Mouse (Mus musculus) testis, adult 2 months (tissue): ENCODE results near the gene Rnf114. TPM values are rescaled to one million over a fixed set of nuclear protein-coding genes. Genes with fewer than 3 reads are reported as not detected.
A peak's percentile ranks its signal among the peaks of the same experiment; 100 is the strongest.

ENCODE experiments used
- H3K27ac ChIP-seq: fragments of 200-500 bp; 2 replicates; pipeline ENCODE4 v1.5.1; 2012; ENCODE audit warnings: low read depth, low read length; ENCODE audit not compliant: control insufficient read depth, insufficient read depth
- H3K27me3 ChIP-seq: fragments of 200-500 bp; 2 replicates; pipeline ENCODE4 v1.6.1; 2012; ENCODE audit warnings: mild to moderate bottlenecking, low read length, moderate library complexity; ENCODE audit not compliant: control insufficient read depth, insufficient read depth
- H3K36me3 ChIP-seq: fragments of 200-500 bp; 2 replicates; pipeline ENCODE4 v1.6.1; 2012; ENCODE audit warnings: mild to moderate bottlenecking, low read length; ENCODE audit not compliant: control insufficient read depth, insufficient read depth
- H3K4me1 ChIP-seq: fragments of 200-500 bp; 2 replicates; pipeline ENCODE4 v1.6.1; 2012; ENCODE audit warnings: low read length; ENCODE audit not compliant: control insufficient read depth, insufficient read depth
- H3K4me3 ChIP-seq: fragments of 200-500 bp; 2 replicates; pipeline ENCODE4 v1.5.1; 2012; ENCODE audit warnings: low read depth, mild to moderate bottlenecking, low read length, moderate library complexity, mixed read lengths; ENCODE audit not compliant: control insufficient read depth
- CTCF ChIP-seq: fragments of 200-500 bp; IDR thresholded peaks from 2 replicates; pipeline ENCODE4 v1.5.1; 2012; ENCODE audit warnings: low read depth, mild to moderate bottlenecking, inconsistent platforms, low read length, moderate library complexity; ENCODE audit not compliant: control insufficient read depth, insufficient read depth, insufficient replicate concordance
- POLR2A ChIP-seq: fragments of 200-500 bp; IDR thresholded peaks from 2 replicates; pipeline ENCODE4 v1.6.1; 2012; ENCODE audit warnings: low read depth, mild to moderate bottlenecking, inconsistent platforms, low read length, moderate library complexity; ENCODE audit not compliant: control insufficient read depth
- polyA plus RNA-seq: library from polyadenylated mRNA; depleted of rRNA; stranded (reverse); fragments of >200 nt; gene quantifications from 2 replicates; pipeline ENCODE4 v1.2.3, GENCODE M21; 2012

Rnf114 gene
- polyA plus RNA-seq, 1 experiment, result 69.1 TPM

- no peaks in the 10 kb centered on the region for H3K36me3 ChIP-seq
- H3K4me3 ChIP-seq, result no peak overlapping the region
- no peaks in the 10 kb centered on the region for H3K27me3 ChIP-seq
- H3K4me1 ChIP-seq, result peaks cover 4% of the 10 kb centered on the region
- no peak for TF ChIP-seq POLR2A
- no peak for TF ChIP-seq CTCF
- H3K27ac ChIP-seq, result no peak overlapping the region
Observed at GRCm38 (mm10) chr2:167496437-167496836, 4.0 kb downstream of the Rnf114 start.

GRCm38 (mm10) chr2:167497272-167497671 lies 4.8 kb downstream of the Rnf114 start:
- no peaks in the 10 kb centered on the region for H3K4me1 ChIP-seq
- no peaks in the 10 kb centered on the region for H3K27me3 ChIP-seq
- H3K36me3 ChIP-seq, result no peaks in the 10 kb centered on the region
- peak; percentile 36; the same call in 1 of the 2 replicates for TF ChIP-seq CTCF
- TF ChIP-seq POLR2A, result no peak
- no peak overlapping the region for H3K27ac ChIP-seq
- no peak overlapping the region for H3K4me3 ChIP-seq

GRCm38 (mm10) chr2:167502554-167503252 lies 10.3 kb downstream of the Rnf114 start:
- H3K27ac ChIP-seq, result peak overlapping the region; percentile 49
- H3K4me1 ChIP-seq, result peaks cover 3% of the 10 kb centered on the region
- H3K27me3 ChIP-seq, result no peaks in the 10 kb centered on the region
- no peak for TF ChIP-seq CTCF
- no peak for TF ChIP-seq POLR2A
- H3K4me3 ChIP-seq, result peak overlapping the region; percentile 94
- no peaks in the 10 kb centered on the region; the same call in none of the 2 replicates for H3K36me3 ChIP-seq

- TF ChIP-seq CTCF, result no peak
- peak; percentile 69 for TF ChIP-seq POLR2A
Observed at GRCm38 (mm10) chr2:167503253-167503895, 10.9 kb downstream of the Rnf114 start.

GRCm38 (mm10) chr2:167503896-167504349 lies 11.5 kb downstream of the Rnf114 start:
- H3K27ac ChIP-seq, result peak overlapping the region; percentile 49
- TF ChIP-seq CTCF (no peak), POLR2A (0 out of 2 replicates have a peak, but pooled peaks have one; percentile 1)
- H3K4me1 ChIP-seq, result peaks cover 3% of the 10 kb centered on the region
- no peaks in the 10 kb centered on the region for H3K27me3 ChIP-seq
- H3K36me3 ChIP-seq, result no peaks in the 10 kb centered on the region; the same call in none of the 2 replicates
- peak overlapping the region; percentile 94 for H3K4me3 ChIP-seq

More at GRCm38 (mm10) chr2:167503253-167503895, 10.9 kb downstream of the Rnf114 start:
- Histone ChIP-seq H3K4me1 (peaks cover 3% of the 10 kb centered on the region), H3K27me3 (no peaks in the 10 kb centered on the region), H3K4me3 (peak overlapping the region; percentile 94), H3K27ac (peak overlapping the region; percentile 49), H3K36me3 (no peaks in the 10 kb centered on the region; the same call in none of the 2 replicates)

- no peak overlapping the region for H3K27ac ChIP-seq
- H3K4me3 ChIP-seq, result peak overlapping the region; percentile 94; the same call in 1 of the 2 replicates
- no peaks in the 10 kb centered on the region; the same call in none of the 2 replicates for H3K36me3 ChIP-seq
- peaks cover 3% of the 10 kb centered on the region for H3K4me1 ChIP-seq
- TF ChIP-seq POLR2A (no peak), CTCF (no peak)
- no peaks in the 10 kb centered on the region for H3K27me3 ChIP-seq
Observed at GRCm38 (mm10) chr2:167505127-167505526, 12.7 kb downstream of the Rnf114 start.

- Histone ChIP-seq H3K4me3 (no peak overlapping the region), H3K36me3 (no peaks in the 10 kb centered on the region; the same call in none of the 2 replicates), H3K27ac (no peak overlapping the region), H3K27me3 (no peaks in the 10 kb centered on the region), H3K4me1 (peaks cover 3% of the 10 kb centered on the region)
- no peak for TF ChIP-seq POLR2A
- no peak for TF ChIP-seq CTCF
Observed at GRCm38 (mm10) chr2:167506546-167507260, 14.3 kb downstream of the Rnf114 start.
